11 mouse cellular contexts compared by ENCODE assay signal in the genomic region with DNA sequence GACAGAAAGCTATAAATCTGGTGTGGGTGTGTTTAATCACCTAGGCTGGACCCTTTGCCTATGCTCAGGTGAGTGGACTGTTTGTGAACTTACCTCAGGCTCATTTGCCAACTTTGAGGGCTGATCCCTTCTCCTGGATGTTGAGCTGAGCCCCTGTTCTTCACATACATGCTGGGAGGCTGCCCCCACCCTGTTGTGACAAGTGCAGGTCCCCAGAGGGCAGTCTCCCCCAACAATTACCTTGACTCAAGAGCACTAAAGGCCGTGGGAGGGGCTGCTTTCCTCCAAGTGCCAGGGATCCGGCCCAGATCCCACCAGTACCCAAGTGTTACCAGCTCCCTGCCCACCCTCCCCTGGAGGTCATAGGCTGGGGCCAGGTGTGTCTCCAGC. TPM values are rescaled to one million over a fixed set of nuclear protein-coding genes. Genes with fewer than 3 reads are reported as not detected.
DNase-seq lines count a peak whose midpoint lies in the region; ATAC-seq and TF ChIP-seq lines count a peak whose summit lies in the region.
"Had no signal": no experiment of that assay in that cellular context is flagged by ENCODE, and none has a peak within 500 bp of the region (broad histone marks: within the 10 kb centered on the region; RNA-seq: fewer than 3 reads in every experiment).

No protein-coding gene starts in this region.

- DNase-seq in hindbrain, embryonic 11.5 days (ENCODE audit: low spot score), result no peak
- peak; percentile 48 to 54 for DNase-seq in B cell, adult 2 months
- peak; percentile 35 for DNase-seq in brain, embryonic 14.5 days (ENCODE audit: low read depth)
- DNase-seq in midbrain, embryonic 14.5 days, result no peak
- no peak for DNase-seq in cerebellum, adult 9-11 months
- DNase-seq in yolk sac, embryonic 10.5 days (ENCODE audit: low spot score), result no peak
- DNase-seq: layer of hippocampus, adult 9-11 months had no signal

- TF ChIP-seq POLR2A in brain, embryonic 14.5 days (IDR thresholded peaks at IDR 0.05; ENCODE audit: borderline replicate concordance, extremely low read depth, insufficient read depth, insufficient read length, poor library complexity, severe bottlenecking), result no peak

- H3K36me3 ChIP-seq in hindbrain, embryonic 11.5 days (ENCODE audit: control insufficient read depth, insufficient read depth, low read length), result peaks cover 8% of the 10 kb centered on the region; the same call in 1 of the 2 replicates
- peaks cover 24% of the 10 kb centered on the region for H3K36me3 ChIP-seq in hindbrain, embryonic 16.5 days (ENCODE audit: control insufficient read depth, insufficient read depth, low read length)
- H3K36me3 ChIP-seq in midbrain, embryonic 14.5 days (ENCODE audit: control insufficient read depth, insufficient read depth, low read length), result peaks cover 38% of the 10 kb centered on the region

- no peaks in the 10 kb centered on the region for H3K9me3 ChIP-seq in hindbrain, embryonic 11.5 days (ENCODE audit: control insufficient read depth, low read length)
- H3K9me3 ChIP-seq in hindbrain, embryonic 16.5 days (ENCODE audit: control insufficient read depth, low read length), result no peaks in the 10 kb centered on the region
- H3K9me3 ChIP-seq in midbrain, embryonic 14.5 days (ENCODE audit: control insufficient read depth, low read length), result no peaks in the 10 kb centered on the region
- H3K9me3 ChIP-seq: embryonic facial prominence, embryonic 15.5 days; heart, embryonic 15.5 days had no signal

- H3K4me1 ChIP-seq in hindbrain, embryonic 11.5 days (replicated peaks; ENCODE audit: control insufficient read depth, insufficient read depth, low read length), result peaks cover 4% of the 10 kb centered on the region
- peaks cover 23% of the 10 kb centered on the region for H3K4me1 ChIP-seq in hindbrain, embryonic 16.5 days (ENCODE audit: control insufficient read depth, insufficient read depth, low read depth, low read length)
- H3K4me1 ChIP-seq in midbrain, embryonic 14.5 days (ENCODE audit: control insufficient read depth, insufficient read depth, low read length), result peaks cover 26% of the 10 kb centered on the region

- H3K27me3 ChIP-seq in hindbrain, embryonic 11.5 days (ENCODE audit: control insufficient read depth, insufficient read depth, low read length), result peaks cover 4% of the 10 kb centered on the region
- H3K27me3 ChIP-seq in hindbrain, embryonic 16.5 days (replicated peaks; ENCODE audit: control insufficient read depth, insufficient read depth, low read length), result no peaks in the 10 kb centered on the region
- H3K27me3 ChIP-seq in midbrain, embryonic 14.5 days (ENCODE audit: control insufficient read depth, insufficient read depth, low read length), result no peaks in the 10 kb centered on the region

- H3K27ac ChIP-seq in hindbrain, embryonic 11.5 days (ENCODE audit: low read depth, low read length), result peak overlapping the region; percentile 4; the same call in 1 of the 2 replicates
- H3K27ac ChIP-seq in hindbrain, embryonic 16.5 days (ENCODE audit: low read depth, low read length), result no peak overlapping the region
- peak overlapping the region; percentile 76 for H3K27ac ChIP-seq in midbrain, embryonic 14.5 days (replicated peaks; ENCODE audit: low read depth, low read length)
- H3K27ac ChIP-seq: embryonic facial prominence, embryonic 15.5 days; heart, embryonic 15.5 days had no signal

- no peak overlapping the region for H3K9ac ChIP-seq in hindbrain, embryonic 11.5 days (ENCODE audit: low read depth, low read length)
- H3K9ac ChIP-seq in hindbrain, embryonic 16.5 days (ENCODE audit: low read depth, low read length), result no peak overlapping the region; the same call in 1 of the 2 replicates
- H3K9ac ChIP-seq in midbrain, embryonic 14.5 days (replicated peaks; ENCODE audit: low read length), result no peak overlapping the region
- H3K9ac ChIP-seq: embryonic facial prominence, embryonic 15.5 days; heart, embryonic 15.5 days had no signal

- H3K4me3 ChIP-seq in hindbrain, embryonic 11.5 days (ENCODE audit: low read depth, low read length), result no peak overlapping the region
- no peak overlapping the region for H3K4me3 ChIP-seq in hindbrain, embryonic 16.5 days (ENCODE audit: low read length)
- H3K4me3 ChIP-seq in midbrain, embryonic 14.5 days (replicated peaks; ENCODE audit: low read depth, low read length), result no peak overlapping the region
- H3K4me3 ChIP-seq: embryonic facial prominence, embryonic 15.5 days; heart, embryonic 15.5 days had no signal

- no peak for ATAC-seq in hindbrain, embryonic 11.5 days (ENCODE audit: low FRiP score)
- no peak for ATAC-seq in hindbrain, embryonic 16.5 days
- ATAC-seq in midbrain, embryonic 14.5 days (ENCODE audit: low FRiP score, low TSS enrichment), result no peak
- ATAC-seq in erythroid progenitor cell, adult 5-6 weeks (replicated peaks; ENCODE audit: low FRiP score, poor library complexity, severe bottlenecking), result no peak

- 40% methylated on average over 2 of the region's 2 CpGs for WGBS in hindbrain, embryonic 11.5 days
- WGBS in hindbrain, embryonic 16.5 days, result 40% methylated on average over 2 of the region's 2 CpGs
- WGBS in midbrain, embryonic 14.5 days, result 29% methylated on average over 2 of the region's 2 CpGs

- no peak overlapping the region for H3K4me2 ChIP-seq in hindbrain, embryonic 11.5 days (replicated peaks; ENCODE audit: low read depth, low read length)
- H3K4me2 ChIP-seq in hindbrain, embryonic 16.5 days (ENCODE audit: low read length), result no peak overlapping the region
- no peak overlapping the region for H3K4me2 ChIP-seq in midbrain, embryonic 14.5 days (ENCODE audit: low read length)
- H3K4me2 ChIP-seq: embryonic facial prominence, embryonic 15.5 days; heart, embryonic 15.5 days had no signal

- no peak for TF ChIP-seq CTCF in brain, embryonic 14.5 days (IDR thresholded peaks at IDR 0.05; ENCODE audit: borderline replicate concordance, extremely low read depth, insufficient read depth, insufficient read length)

RNA-seq across cellular contexts. Expression of gene Celf5, which starts 2.5 kb away (rescaled TPM):
- polyA plus RNA-seq in hindbrain, embryonic 11.5 days (2014; fragmentation: Nextera tagmentation; extraction: Ambion mirVana), result 12.7 and 13.7 TPM in 2 replicates
- polyA plus RNA-seq in hindbrain, embryonic 16.5 days (2015; fragmentation: Nextera tagmentation; extraction: Ambion mirVana), result 60.1 and 63.6 TPM in 2 replicates
- 396 and 427 TPM in 2 replicates for polyA plus RNA-seq in brain, embryonic 14.5 days (2012; rRNA removed)
- polyA plus RNA-seq in midbrain, embryonic 14.5 days (2014; fragmentation: Nextera tagmentation; extraction: Ambion mirVana), result 61.3 and 117 TPM in 2 replicates
- total RNA-seq in erythroid progenitor cell, adult 5-6 weeks (2015; ENCODE audit: low replicate concordance), result not detected in 2 replicates
- not detected in 2 replicates for total RNA-seq in erythroid progenitor cell, adult 5-6 weeks (2017; ENCODE audit: low replicate concordance)

RNA-seq across cellular contexts. Expression of gene Ncln, which starts 11.1 kb away (rescaled TPM):
- polyA plus RNA-seq in hindbrain, embryonic 11.5 days (2014; fragmentation: Nextera tagmentation; extraction: Ambion mirVana), result 43.5 and 46.9 TPM in 2 replicates
- 68.9 and 82.7 TPM in 2 replicates for polyA plus RNA-seq in hindbrain, embryonic 16.5 days (2015; fragmentation: Nextera tagmentation; extraction: Ambion mirVana)
- 152 and 206 TPM in 2 replicates for polyA plus RNA-seq in brain, embryonic 14.5 days (2012; rRNA removed)
- 51.6 and 51.8 TPM in 2 replicates for polyA plus RNA-seq in midbrain, embryonic 14.5 days (2014; fragmentation: Nextera tagmentation; extraction: Ambion mirVana)
- 8.6 and 37.7 TPM in 2 replicates for total RNA-seq in erythroid progenitor cell, adult 5-6 weeks (2015; ENCODE audit: low replicate concordance)
- total RNA-seq in erythroid progenitor cell, adult 5-6 weeks (2017; ENCODE audit: low replicate concordance), result 8.7 and 27.1 TPM in 2 replicates

RNA-seq across cellular contexts. Expression of gene S1pr4, which starts 14.9 kb away (rescaled TPM):
- 0.15 and 0.24 TPM in 2 replicates for polyA plus RNA-seq in hindbrain, embryonic 11.5 days (2014; fragmentation: Nextera tagmentation; extraction: Ambion mirVana)
- 0.65 and 0.79 TPM in 2 replicates for polyA plus RNA-seq in hindbrain, embryonic 16.5 days (2015; fragmentation: Nextera tagmentation; extraction: Ambion mirVana)
- polyA plus RNA-seq in brain, embryonic 14.5 days (2012; rRNA removed), result 0.54 and 0.59 TPM in 2 replicates
- 0.34 and 0.47 TPM in 2 replicates for polyA plus RNA-seq in midbrain, embryonic 14.5 days (2014; fragmentation: Nextera tagmentation; extraction: Ambion mirVana)
- 2.2 and 5.4 TPM in 2 replicates for total RNA-seq in erythroid progenitor cell, adult 5-6 weeks (2015; ENCODE audit: low replicate concordance)
- 2.3 and 3.7 TPM in 2 replicates for total RNA-seq in erythroid progenitor cell, adult 5-6 weeks (2017; ENCODE audit: low replicate concordance)

RNA-seq across cellular contexts. Expression of gene Nfic, which starts 29.6 kb away (rescaled TPM):
- polyA plus RNA-seq in hindbrain, embryonic 11.5 days (2014; fragmentation: Nextera tagmentation; extraction: Ambion mirVana), result 10.9 and 11.9 TPM in 2 replicates
- polyA plus RNA-seq in hindbrain, embryonic 16.5 days (2015; fragmentation: Nextera tagmentation; extraction: Ambion mirVana), result 24.5 and 34.5 TPM in 2 replicates
- 9.2 and 16.7 TPM in 2 replicates for polyA plus RNA-seq in brain, embryonic 14.5 days (2012; rRNA removed)
- polyA plus RNA-seq in midbrain, embryonic 14.5 days (2014; fragmentation: Nextera tagmentation; extraction: Ambion mirVana), result 11.2 and 13.7 TPM in 2 replicates
- total RNA-seq in erythroid progenitor cell, adult 5-6 weeks (2015; ENCODE audit: low replicate concordance), result 10.1 and 15.1 TPM in 2 replicates
- 0.45 and 0.90 TPM in 2 replicates for total RNA-seq in erythroid progenitor cell, adult 5-6 weeks (2017; ENCODE audit: low replicate concordance)

RNA-seq across cellular contexts. Expression of gene Gna15, which starts 39.0 kb away (rescaled TPM):
- 0.56 and 0.66 TPM in 2 replicates for polyA plus RNA-seq in hindbrain, embryonic 11.5 days (2014; fragmentation: Nextera tagmentation; extraction: Ambion mirVana)
- 0.81 and 1.1 TPM in 2 replicates for polyA plus RNA-seq in hindbrain, embryonic 16.5 days (2015; fragmentation: Nextera tagmentation; extraction: Ambion mirVana)
- polyA plus RNA-seq in brain, embryonic 14.5 days (2012; rRNA removed), result 0.95 and 1.1 TPM in 2 replicates
- 0.69 and 0.88 TPM in 2 replicates for polyA plus RNA-seq in midbrain, embryonic 14.5 days (2014; fragmentation: Nextera tagmentation; extraction: Ambion mirVana)
- 1.4 TPM in 1 of 2 replicates, not detected in the other for total RNA-seq in erythroid progenitor cell, adult 5-6 weeks (2015; ENCODE audit: low replicate concordance)
- total RNA-seq in erythroid progenitor cell, adult 5-6 weeks (2017; ENCODE audit: low replicate concordance), result 2.6 and 4.9 TPM in 2 replicates

Comparison
In these comparisons a context has a peak if more than half of its experiments do, and no peak if none do; other contexts are left out.
1. DNase-seq: peak in B cell, adult 2 months (2 of 2) and brain, embryonic 14.5 days (single experiment); none in hindbrain, embryonic 11.5 days (single experiment), midbrain, embryonic 14.5 days (single experiment), cerebellum, adult 9-11 months (single experiment) and yolk sac, embryonic 10.5 days (single experiment).